Mouse (Mus musculus) testis, adult 2 months (tissue): ENCODE results near the gene Tjp1.

ENCODE experiments used
- CTCF ChIP-seq: fragments of 200-500 bp; IDR thresholded peaks from 2 replicates; pipeline ENCODE4 v1.5.1; 2012; ENCODE audit warnings: low read depth, mild to moderate bottlenecking, inconsistent platforms, low read length, moderate library complexity; ENCODE audit not compliant: control insufficient read depth, insufficient read depth, insufficient replicate concordance
- POLR2A ChIP-seq: fragments of 200-500 bp; IDR thresholded peaks from 2 replicates; pipeline ENCODE4 v1.6.1; 2012; ENCODE audit warnings: low read depth, mild to moderate bottlenecking, inconsistent platforms, low read length, moderate library complexity; ENCODE audit not compliant: control insufficient read depth

DNA sequence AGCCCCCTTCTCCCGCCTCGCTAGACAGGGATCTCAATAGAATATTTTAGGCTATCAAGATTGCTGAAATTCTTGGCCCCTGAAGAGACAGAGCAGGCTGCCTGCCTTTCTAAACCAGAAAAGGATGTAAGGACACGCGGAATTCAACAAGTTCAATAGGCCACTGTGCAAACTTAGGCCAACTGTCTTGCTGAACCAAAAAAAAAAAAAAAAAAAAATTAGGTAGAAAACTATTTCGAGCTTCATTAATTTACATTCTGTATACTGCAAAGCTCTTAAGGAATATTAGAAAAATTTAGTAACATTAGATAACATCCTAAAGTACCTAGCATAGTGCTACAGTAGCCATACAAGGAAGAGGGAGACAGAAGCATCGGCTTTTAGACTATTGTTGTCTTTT lies 155.8 kb downstream of the Tjp1 start:
- TF ChIP-seq POLR2A (no peak), CTCF (no peak)
